ENCODE assay signal across 8 mouse cellular contexts in the genomic region with DNA sequence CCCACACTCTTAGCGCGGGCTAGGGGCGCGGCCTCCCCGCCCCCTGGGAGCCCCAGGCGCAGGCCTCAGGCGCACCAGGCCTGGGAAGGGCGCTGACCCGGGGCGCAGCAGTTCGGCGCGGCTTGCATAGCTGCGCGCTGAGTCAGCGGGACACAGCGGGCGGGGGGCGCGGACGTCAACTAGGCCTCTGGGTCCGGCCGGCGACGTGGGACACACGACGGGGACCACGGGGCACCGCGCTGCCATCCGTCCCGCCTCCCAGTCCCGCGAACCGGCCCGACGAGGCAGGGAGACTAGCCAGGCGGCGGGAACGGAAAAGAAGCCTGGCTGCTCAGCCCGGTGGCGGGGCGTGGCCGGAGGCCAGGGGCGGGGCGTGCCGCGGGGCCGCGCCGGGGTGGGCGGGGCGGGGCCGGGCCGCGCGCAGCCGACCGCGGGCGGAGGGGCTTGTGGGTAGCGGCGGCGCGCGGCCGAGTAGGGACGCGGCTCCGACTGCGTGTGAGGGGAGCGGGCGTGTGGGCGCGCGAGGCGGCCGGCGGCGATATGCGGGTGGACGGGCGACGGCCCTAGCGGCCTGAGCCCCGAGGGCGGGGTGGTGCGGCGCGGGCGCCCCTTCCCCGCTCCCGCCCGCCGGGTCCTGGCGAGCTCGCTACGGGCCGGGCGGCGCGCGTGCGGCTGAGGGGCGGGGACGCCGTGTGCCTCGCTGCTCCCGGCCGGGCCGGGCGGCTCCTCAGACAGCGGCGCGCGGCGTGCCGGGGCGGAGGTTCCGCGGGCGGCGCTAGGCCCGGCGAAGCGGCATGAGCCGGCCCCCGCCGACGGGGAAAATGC. TPM values are rescaled to one million over a fixed set of nuclear protein-coding genes. Genes with fewer than 3 reads are reported as not detected.
A peak's percentile ranks its signal among the peaks of the same experiment; 100 is the strongest.
DNase-seq lines count a peak whose midpoint lies in the region; ATAC-seq and TF ChIP-seq lines count a peak whose summit lies in the region.

A gene (plus strand): TSS at position 500 of the 825 bp plus-strand sequence.

- no peaks in the 10 kb centered on the region for H3K27me3 ChIP-seq in embryonic facial prominence, embryonic 10.5 days (replicated peaks; ENCODE audit: low read depth, poor library complexity, severe bottlenecking)
- H3K27me3 ChIP-seq in intestine, postnatal 0 days (replicated peaks; ENCODE audit: control insufficient read depth, insufficient read depth, low read length): no peaks in the 10 kb centered on the region
- no peaks in the 10 kb centered on the region for H3K27me3 ChIP-seq in limb, embryonic 11.5 days (ENCODE audit: control insufficient read depth, insufficient read depth, low read length)
- no peaks in the 10 kb centered on the region for H3K27me3 ChIP-seq in midbrain, embryonic 12.5 days

- peak within 1 kb of the TSS; percentile 92 for H3K9ac ChIP-seq in intestine, postnatal 0 days (ENCODE audit: low read depth, low read length)
- peak within 1 kb of the TSS; percentile 91 for H3K9ac ChIP-seq in limb, embryonic 11.5 days (ENCODE audit: low read length)
- H3K9ac ChIP-seq in midbrain, embryonic 12.5 days (replicated peaks): peak within 1 kb of the TSS; percentile 89

- peaks cover 42% of the 10 kb centered on the region for H3K4me1 ChIP-seq in embryonic facial prominence, embryonic 10.5 days
- no peaks in the 10 kb centered on the region for H3K4me1 ChIP-seq in intestine, postnatal 0 days (replicated peaks; ENCODE audit: control insufficient read depth, insufficient read depth, low read length)
- H3K4me1 ChIP-seq in limb, embryonic 11.5 days (ENCODE audit: control insufficient read depth, insufficient read depth, low read length): peaks cover 15% of the 10 kb centered on the region
- peaks cover 31% of the 10 kb centered on the region for H3K4me1 ChIP-seq in midbrain, embryonic 12.5 days

- peak; percentile 94 for DNase-seq in adrenal gland, postnatal 14 days
- DNase-seq in embryonic facial prominence, embryonic 10.5 days (ENCODE audit: low spot score): peak; percentile 93
- DNase-seq in limb, embryonic 11.5 days (ENCODE audit: low spot score): peak; percentile 90
- peak; percentile 85 for DNase-seq in right cerebral cortex, postnatal 4 days
- peak; percentile 92 for DNase-seq in yolk sac, embryonic 10.5 days (ENCODE audit: low spot score)

- peak within 1 kb of the TSS; percentile 93 for H3K27ac ChIP-seq in embryonic facial prominence, embryonic 10.5 days (replicated peaks)
- peak within 1 kb of the TSS; percentile 100 for H3K27ac ChIP-seq in intestine, postnatal 0 days (ENCODE audit: low read depth, low read length)
- H3K27ac ChIP-seq in limb, embryonic 11.5 days (replicated peaks; ENCODE audit: low read depth, low read length): peak within 1 kb of the TSS; percentile 96
- peak within 1 kb of the TSS; percentile 96 for H3K27ac ChIP-seq in midbrain, embryonic 12.5 days (replicated peaks)

- no peak for TF ChIP-seq CTCF in intestine, postnatal 0 days (IDR thresholded peaks at IDR 0.05; ENCODE audit: low read depth)

- peak within 1 kb of the TSS; percentile 96 for H3K4me3 ChIP-seq in embryonic facial prominence, embryonic 10.5 days
- H3K4me3 ChIP-seq in intestine, postnatal 0 days (ENCODE audit: low read depth, low read length): peak within 1 kb of the TSS; percentile 79
- H3K4me3 ChIP-seq in limb, embryonic 11.5 days (ENCODE audit: low read depth, low read length): peak within 1 kb of the TSS; percentile 89
- H3K4me3 ChIP-seq in midbrain, embryonic 12.5 days: peak within 1 kb of the TSS; percentile 94

- H3K4me2 ChIP-seq in intestine, postnatal 0 days (replicated peaks; ENCODE audit: low read depth): peak within 1 kb of the TSS; percentile 81
- H3K4me2 ChIP-seq in limb, embryonic 11.5 days (ENCODE audit: low read depth, severe bottlenecking): peak within 1 kb of the TSS; percentile 79
- H3K4me2 ChIP-seq in midbrain, embryonic 12.5 days (replicated peaks): peak within 1 kb of the TSS; percentile 84

- no peaks in the 10 kb centered on the region for H3K9me3 ChIP-seq in embryonic facial prominence, embryonic 10.5 days
- H3K9me3 ChIP-seq in intestine, postnatal 0 days (ENCODE audit: control insufficient read depth): no peaks in the 10 kb centered on the region
- no peaks in the 10 kb centered on the region for H3K9me3 ChIP-seq in limb, embryonic 11.5 days (ENCODE audit: control insufficient read depth, low read length)
- no peaks in the 10 kb centered on the region for H3K9me3 ChIP-seq in midbrain, embryonic 12.5 days

- under 1% methylated on average over 130 of the region's 130 CpGs for whole genome bisulfite sequencing in embryonic facial prominence, embryonic 10.5 days
- WGBS in intestine, postnatal 0 days: under 1% methylated on average over 78 of the region's 130 CpGs
- under 1% methylated on average over 56 of the region's 130 CpGs for WGBS in limb, embryonic 11.5 days
- WGBS in midbrain, embryonic 12.5 days: under 1% methylated on average over 60 of the region's 130 CpGs

- no peaks in the 10 kb centered on the region for H3K36me3 ChIP-seq in embryonic facial prominence, embryonic 10.5 days (replicated peaks)
- no peaks in the 10 kb centered on the region for H3K36me3 ChIP-seq in intestine, postnatal 0 days (ENCODE audit: control insufficient read depth, insufficient read depth)
- no peaks in the 10 kb centered on the region for H3K36me3 ChIP-seq in limb, embryonic 11.5 days (ENCODE audit: control insufficient read depth, insufficient read depth, low read length)
- no peaks in the 10 kb centered on the region for H3K36me3 ChIP-seq in midbrain, embryonic 12.5 days

- ATAC-seq in granulocyte monocyte progenitor cell, adult 5-6 weeks (replicated peaks; ENCODE audit: poor library complexity, severe bottlenecking): peak; percentile 62
- peak; percentile 91 for ATAC-seq in intestine, postnatal 0 days
- peak; percentile 93 for ATAC-seq in limb, embryonic 11.5 days (ENCODE audit: insufficient number of reproducible peaks, low FRiP score, low TSS enrichment, low read depth)
- peak; percentile 90 for ATAC-seq in midbrain, embryonic 12.5 days (ENCODE audit: low FRiP score, low read depth)

RNA-seq across cellular contexts. Expression of the gene that starts here (rescaled TPM):
- total RNA-seq in adrenal gland, postnatal 14 days (2021): 61.6 and 64.0 TPM in 2 replicates
- 12.7 and 13.1 TPM in 2 replicates for polyA plus RNA-seq in embryonic facial prominence, embryonic 10.5 days (2016; fragmentation: Nextera tagmentation; extraction: Ambion mirVana)
- 43.1 and 49.4 TPM in 2 replicates for total RNA-seq in granulocyte monocyte progenitor cell, adult 5-6 weeks (2014; fragmentation: Nextera tagmentation)
- total RNA-seq in granulocyte monocyte progenitor cell, adult 5-6 weeks (2017): 65.1 and 65.9 TPM in 2 replicates
- polyA plus RNA-seq in intestine, postnatal 0 days (2015; fragmentation: Nextera tagmentation; extraction: Ambion mirVana): 13.3 and 16.9 TPM in 2 replicates
- 12.6 and 12.8 TPM in 2 replicates for polyA plus RNA-seq in limb, embryonic 11.5 days (2014; fragmentation: Nextera tagmentation; extraction: Ambion mirVana)
- 20.5 and 22.6 TPM in 2 replicates for polyA plus RNA-seq in midbrain, embryonic 12.5 days (2016; fragmentation: Nextera tagmentation; extraction: Ambion mirVana)

Comparison
In these comparisons a context has a peak if more than half of its experiments do, and no peak if none do; other contexts are left out.
1. Peak in every context shown above with its lines: DNase-seq, ATAC-seq, H3K4me3 ChIP-seq and H3K27ac ChIP-seq.